Mouse (Mus musculus) forebrain, embryonic 15.5 days (tissue): ENCODE measurements around the gene Mrpl51. TPM values are rescaled to one million over a fixed set of nuclear protein-coding genes. Genes with fewer than 3 reads are reported as not detected.

Source experiments
- ATAC-seq: fragments of 200-750 bp; cut with Nextera tagmentation; replicated peaks from 2 replicates; pipeline ENCODE4 v1.8.0; 2017; ENCODE audit warnings: mild to moderate bottlenecking, moderate TSS enrichment, moderate library complexity
- H3K27ac ChIP-seq: fragments of 300-500 bp; sonication (generic); replicated peaks from 2 replicates; pipeline ENCODE4 v1.5.1; 2015; ENCODE audit warnings: mild to moderate bottlenecking, inconsistent platforms
- H3K27me3 ChIP-seq: fragments of 300-500 bp; sonication (generic); 2 replicates; pipeline ENCODE4 v1.6.1; 2015; ENCODE audit warnings: inconsistent platforms
- H3K36me3 ChIP-seq: fragments of 300-500 bp; sonication (generic); 2 replicates; pipeline ENCODE4 v1.6.1; 2015; ENCODE audit warnings: mild to moderate bottlenecking, inconsistent platforms
- H3K4me1 ChIP-seq: fragments of 300-500 bp; sonication (generic); 2 replicates; pipeline ENCODE4 v1.6.1; 2015; ENCODE audit warnings: inconsistent platforms
- H3K4me2 ChIP-seq: fragments of 300-500 bp; sonication (generic); replicated peaks from 2 replicates; pipeline ENCODE4 v1.6.1; 2015; ENCODE audit warnings: mild to moderate bottlenecking, inconsistent platforms
- H3K4me3 ChIP-seq: fragments of 300-500 bp; sonication (generic); 2 replicates; pipeline ENCODE4 v1.5.1; 2015; ENCODE audit warnings: mild to moderate bottlenecking, inconsistent platforms
- H3K9ac ChIP-seq: fragments of 300-500 bp; sonication (generic); replicated peaks from 2 replicates; pipeline ENCODE4 v1.6.1; 2015; ENCODE audit warnings: mild to moderate bottlenecking, inconsistent platforms
- H3K9me3 ChIP-seq: fragments of 300-500 bp; sonication (generic); 2 replicates; pipeline ENCODE4 v1.6.1; 2016; ENCODE audit warnings: inconsistent platforms
- WGBS: fragments of 180-500 bp; shearing (Covaris S2); methylation state at CpG from one replicate; pipeline ENCODE4 v1.1.7; 2015; ENCODE audit warnings: mixed read lengths; 5-methylcytosine and 5-hydroxymethylcytosine counted together
- polyA plus RNA-seq: library from polyadenylated mRNA; unstranded; fragments of >200 nt; fragmentation: Nextera tagmentation; extraction: Ambion mirVana; gene quantifications from 2 replicates; pipeline ENCODE4 v1.2.1, GENCODE M21; 2015

The Mrpl51 gene
- polyA plus RNA-seq, 1 experiment from 2014 or later, result 158 TPM

GRCm38 (mm10) chr6:125175469-125175868 lies 16.1 kb upstream of the Mrpl51 start:
- Histone ChIP-seq H3K27ac (no peak overlapping the region), H3K36me3 (peaks cover 94% of the 10 kb centered on the region), H3K9ac (no peak overlapping the region), H3K27me3 (no peaks in the 10 kb centered on the region), H3K4me3 (no peak overlapping the region), H3K9me3 (no peaks in the 10 kb centered on the region), H3K4me1 (no peaks in the 10 kb centered on the region), H3K4me2 (no peak overlapping the region)
- 90% methylated on average over 5 of the region's 5 CpGs for WGBS
- ATAC-seq, result no peak

- WGBS, result 91% methylated on average over 7 of the region's 7 CpGs
- ATAC-seq, result no peak
- no peak overlapping the region for H3K9ac ChIP-seq
Measured at GRCm38 (mm10) chr6:125179601-125180000, 12.0 kb upstream of the Mrpl51 start.

GRCm38 (mm10) chr6:125182133-125182532 lies 9.5 kb upstream of the Mrpl51 start:
- Histone ChIP-seq H3K27ac (no peak overlapping the region), H3K36me3 (peaks cover 96% of the 10 kb centered on the region), H3K4me2 (no peak overlapping the region), H3K27me3 (no peaks in the 10 kb centered on the region), H3K4me3 (no peak overlapping the region), H3K9me3 (no peaks in the 10 kb centered on the region), H3K4me1 (no peaks in the 10 kb centered on the region; the same call in 1 of the 2 replicates), H3K9ac (no peak overlapping the region)
- no peak for ATAC-seq
- WGBS, result 70% methylated on average over 5 of the region's 5 CpGs

More at GRCm38 (mm10) chr6:125179601-125180000, 12.0 kb upstream of the Mrpl51 start:
- H3K27me3 ChIP-seq, result no peaks in the 10 kb centered on the region
- no peak overlapping the region for H3K4me3 ChIP-seq
- H3K36me3 ChIP-seq, result peaks cover 94% of the 10 kb centered on the region
- H3K9me3 ChIP-seq, result no peaks in the 10 kb centered on the region
- no peaks in the 10 kb centered on the region for H3K4me1 ChIP-seq
- H3K27ac ChIP-seq, result no peak overlapping the region
- H3K4me2 ChIP-seq, result no peak overlapping the region

- Histone ChIP-seq H3K27ac (no peak overlapping the region), H3K4me2 (no peak overlapping the region), H3K36me3 (peaks cover 78% of the 10 kb centered on the region), H3K4me3 (no peak overlapping the region), H3K4me1 (peaks cover 19% of the 10 kb centered on the region), H3K9ac (no peak overlapping the region), H3K9me3 (no peaks in the 10 kb centered on the region), H3K27me3 (no peaks in the 10 kb centered on the region)
- ATAC-seq, result no peak
- 96% methylated on average over 10 of the region's 10 CpGs for WGBS
Measured at GRCm38 (mm10) chr6:125186203-125186602, 5.4 kb upstream of the Mrpl51 start.

- Histone ChIP-seq H3K36me3 (peaks cover 46% of the 10 kb centered on the region), H3K4me1 (peaks cover 29% of the 10 kb centered on the region), H3K4me3 (peak overlapping the region; percentile 83), H3K27me3 (no peaks in the 10 kb centered on the region), H3K4me2 (peak overlapping the region; percentile 77), H3K27ac (peak overlapping the region; percentile 100), H3K9ac (peak overlapping the region; percentile 71), H3K9me3 (no peaks in the 10 kb centered on the region)
- ATAC-seq, result no peak
Measured at GRCm38 (mm10) chr6:125190816-125191215, 785 bp upstream of the Mrpl51 start.

- H3K4me1 ChIP-seq, result peaks cover 29% of the 10 kb centered on the region
- under 1% methylated on average over 34 of the region's 34 CpGs for WGBS
- H3K27me3 ChIP-seq, result no peaks in the 10 kb centered on the region
- H3K4me2 ChIP-seq, result peak overlapping the region; percentile 77
- ATAC-seq, result peak; percentile 94
- peak overlapping the region; percentile 100 for H3K27ac ChIP-seq
- peak overlapping the region; percentile 81 for H3K9ac ChIP-seq
- peaks cover 33% of the 10 kb centered on the region for H3K36me3 ChIP-seq
- H3K9me3 ChIP-seq, result no peaks in the 10 kb centered on the region
- H3K4me3 ChIP-seq, result peak overlapping the region; percentile 83
Measured at GRCm38 (mm10) chr6:125192016-125192714, 564 bp downstream of the Mrpl51 start.

GRCm38 (mm10) chr6:125192841-125193240 lies 1.2 kb downstream of the Mrpl51 start:
- Histone ChIP-seq H3K9ac (peak overlapping the region; percentile 81), H3K9me3 (no peaks in the 10 kb centered on the region), H3K4me1 (peaks cover 29% of the 10 kb centered on the region), H3K4me3 (peak overlapping the region; percentile 83), H3K36me3 (peaks cover 26% of the 10 kb centered on the region), H3K4me2 (peak overlapping the region; percentile 77), H3K27ac (peak overlapping the region; percentile 100; the same call in 1 of the 2 replicates), H3K27me3 (no peaks in the 10 kb centered on the region)
- WGBS, result 44% methylated on average over 5 of the region's 5 CpGs
- no peak for ATAC-seq

- H3K27me3 ChIP-seq, result no peaks in the 10 kb centered on the region
- H3K9ac ChIP-seq, result no peak overlapping the region
- peaks cover 21% of the 10 kb centered on the region for H3K36me3 ChIP-seq
- no peak overlapping the region for H3K27ac ChIP-seq
- no peak overlapping the region for H3K4me3 ChIP-seq
- 84% methylated on average over 7 of the region's 7 CpGs for whole genome bisulfite sequencing
- H3K4me1 ChIP-seq, result peaks cover 29% of the 10 kb centered on the region
- no peak overlapping the region for H3K4me2 ChIP-seq
- no peak for ATAC-seq
- no peaks in the 10 kb centered on the region for H3K9me3 ChIP-seq
Measured at GRCm38 (mm10) chr6:125193390-125193789, 1.8 kb downstream of the Mrpl51 start.

GRCm38 (mm10) chr6:125195541-125196075 lies 4.0 kb downstream of the Mrpl51 start:
- Histone ChIP-seq H3K27ac (no peak overlapping the region), H3K27me3 (no peaks in the 10 kb centered on the region), H3K36me3 (peaks cover 12% of the 10 kb centered on the region; the same call in 1 of the 2 replicates), H3K4me1 (peaks cover 16% of the 10 kb centered on the region), H3K9ac (no peak overlapping the region), H3K4me2 (no peak overlapping the region), H3K9me3 (no peaks in the 10 kb centered on the region), H3K4me3 (no peak overlapping the region)
- 15% methylated on average over 1 of the region's 1 CpGs for WGBS
- no peak for ATAC-seq

GRCm38 (mm10) chr6:125196301-125196700 lies 4.7 kb downstream of the Mrpl51 start:
- H3K9ac ChIP-seq, result no peak overlapping the region
- no peak overlapping the region for H3K4me2 ChIP-seq
- ATAC-seq, result no peak
- peaks cover 12% of the 10 kb centered on the region; the same call in 1 of the 2 replicates for H3K36me3 ChIP-seq
- no peaks in the 10 kb centered on the region for H3K9me3 ChIP-seq
- no peak overlapping the region for H3K4me3 ChIP-seq
- H3K27ac ChIP-seq, result no peak overlapping the region
- H3K27me3 ChIP-seq, result no peaks in the 10 kb centered on the region
- WGBS, result 45% methylated on average over 3 of the region's 3 CpGs
- H3K4me1 ChIP-seq, result peaks cover 11% of the 10 kb centered on the region

GRCm38 (mm10) chr6:125197166-125197565 lies 5.6 kb downstream of the Mrpl51 start:
- Histone ChIP-seq H3K27ac (no peak overlapping the region), H3K4me1 (peaks cover 11% of the 10 kb centered on the region), H3K4me3 (no peak overlapping the region), H3K9me3 (no peaks in the 10 kb centered on the region), H3K27me3 (no peaks in the 10 kb centered on the region), H3K4me2 (no peak overlapping the region), H3K9ac (no peak overlapping the region), H3K36me3 (peaks cover 12% of the 10 kb centered on the region; the same call in 1 of the 2 replicates)
- WGBS, result 86% methylated on average over 5 of the region's 5 CpGs
- ATAC-seq, result no peak

- no peaks in the 10 kb centered on the region for H3K4me1 ChIP-seq
- no peaks in the 10 kb centered on the region for H3K9me3 ChIP-seq
- H3K4me2 ChIP-seq, result no peak overlapping the region
- no peak overlapping the region for H3K27ac ChIP-seq
- WGBS, result 83% methylated on average over 1 of the region's 1 CpGs
- 0 out of 2 replicates have a peak, but pooled peaks cover 4% of the 10 kb centered on the region for H3K27me3 ChIP-seq
- H3K36me3 ChIP-seq, result no peaks in the 10 kb centered on the region
- H3K9ac ChIP-seq, result no peak overlapping the region
- ATAC-seq, result no peak
- H3K4me3 ChIP-seq, result no peak overlapping the region
Measured at GRCm38 (mm10) chr6:125210436-125210835, 18.8 kb downstream of the Mrpl51 start.
